Mouse (Mus musculus) MN1 (cell line): ENCODE results near the gene Gm1123.
A peak's percentile ranks its signal among the peaks of the same experiment; 100 is the strongest.

Source experiments
- DNase-seq: peaks from one replicate; pipeline ENCODE4 v3.0.0-alpha.2; 2016; ENCODE audit warnings: low spot score

The Gm1123 gene

DNA sequence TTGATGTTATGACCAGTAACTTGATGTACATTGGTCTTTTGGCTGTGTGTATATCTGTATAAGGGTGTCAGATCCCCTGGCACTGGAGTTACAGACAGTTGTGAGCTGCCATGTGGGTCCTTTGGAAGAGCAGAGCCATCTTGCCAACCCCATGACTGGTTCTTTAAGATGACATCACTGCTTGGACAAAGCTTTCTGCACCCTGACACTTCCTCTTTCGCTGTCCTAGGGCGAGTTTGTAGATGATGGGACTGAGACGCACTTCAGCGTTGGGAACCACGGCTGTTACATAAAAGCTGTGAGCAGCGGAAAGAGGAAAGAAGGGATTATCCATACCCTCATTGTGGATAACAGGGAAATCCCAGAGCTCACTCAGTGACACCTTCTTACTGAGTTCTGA, 34.2 kb downstream of the Gm1123 start:
- DNase-seq = no peak

DNA sequence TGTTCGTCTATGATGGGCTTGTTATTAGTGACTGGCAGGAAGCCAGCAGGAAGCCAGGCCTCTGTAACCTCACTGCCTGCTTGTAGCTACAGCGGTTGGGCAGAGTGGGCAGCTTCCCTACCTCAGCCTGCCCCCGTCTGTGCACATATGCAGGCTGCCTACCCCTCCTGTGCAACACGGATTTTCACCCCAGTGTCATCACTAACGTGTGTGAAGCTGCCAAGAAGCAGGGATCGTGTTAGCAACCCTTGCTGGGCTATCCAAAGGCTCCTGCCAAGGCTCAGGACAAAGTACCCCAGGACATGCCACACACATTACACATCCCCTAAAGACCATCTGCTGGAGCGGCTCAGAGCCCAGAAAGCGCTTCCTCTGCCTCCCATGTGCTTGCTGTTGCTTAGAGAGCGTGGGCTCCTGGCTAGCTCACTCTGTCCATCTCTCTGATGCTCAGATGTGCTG, 35.6 kb downstream of the Gm1123 start:
- DNase-seq = no peak

DNA sequence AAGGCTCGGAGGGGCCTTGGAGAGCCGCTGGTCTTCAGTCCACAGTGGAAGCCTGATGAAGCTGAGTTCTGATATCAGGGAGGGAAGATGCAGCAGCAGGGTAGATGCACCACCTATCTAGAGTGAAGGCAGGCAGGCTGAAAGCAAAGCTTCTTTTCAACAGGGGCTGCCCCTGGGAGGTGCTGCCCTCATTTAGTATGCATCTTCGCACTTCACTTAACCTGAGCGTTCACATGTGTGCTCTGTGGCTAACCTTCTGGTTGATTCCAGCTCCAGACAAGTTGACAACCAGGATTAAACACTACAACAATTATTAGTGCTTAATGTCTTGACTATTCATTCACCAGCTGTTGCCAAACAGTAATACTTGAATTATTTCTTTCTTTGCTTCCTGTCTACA, 41.4 kb downstream of the Gm1123 start:
- no peak for DNase-seq

DNA sequence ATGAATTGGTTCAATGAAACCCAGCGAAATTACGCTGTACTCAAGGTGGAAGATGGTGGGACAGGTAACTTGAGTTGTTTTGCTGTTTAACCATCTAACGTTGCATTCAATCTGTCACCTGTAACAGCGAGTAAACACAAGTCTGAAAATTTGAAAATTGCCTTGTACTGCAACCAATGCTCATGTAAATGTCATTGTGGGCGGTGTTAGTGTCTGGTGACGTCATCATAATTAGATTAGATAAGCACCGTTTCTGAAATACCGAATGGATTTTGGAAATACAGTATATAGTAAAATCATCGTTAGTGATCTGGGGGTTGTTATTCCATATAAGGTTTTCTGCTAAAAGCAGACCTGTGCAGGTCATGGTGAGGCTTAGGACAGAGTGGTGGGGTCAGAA, 48.4 kb downstream of the Gm1123 start:
- peak; percentile 45 for DNase-seq

DNA sequence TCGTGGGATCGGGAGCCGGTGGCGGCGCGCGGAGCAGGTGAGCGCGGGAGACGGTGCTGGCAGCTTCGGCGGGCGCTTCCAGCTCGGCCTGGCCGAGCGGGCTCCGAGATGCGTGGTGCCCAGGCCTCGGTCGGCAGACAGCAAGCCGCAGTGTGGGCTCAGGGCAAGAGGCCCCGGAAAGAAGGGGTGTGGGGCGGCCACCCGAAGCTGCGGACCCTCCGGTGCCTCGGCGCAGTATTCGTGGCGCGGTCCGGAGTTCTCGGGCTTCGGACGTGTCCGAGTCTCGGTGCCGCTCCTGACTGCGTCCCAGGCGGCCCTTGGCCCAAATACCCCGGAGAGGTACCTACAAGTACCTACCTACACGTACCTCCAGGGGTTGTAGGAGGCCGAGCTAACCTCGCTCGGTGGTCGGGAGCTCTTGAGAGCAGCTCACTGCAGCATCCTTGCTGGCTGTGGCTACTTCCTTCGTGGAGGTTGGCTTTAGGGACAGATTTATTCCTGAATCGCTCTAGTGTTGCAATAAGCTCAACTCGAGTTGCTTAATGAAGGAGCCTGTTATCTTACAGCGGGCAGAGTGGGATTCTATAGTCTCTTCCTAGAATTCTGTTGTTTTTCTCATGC, 48.9 kb downstream of the Gm1123 start:
- no peak for DNase-seq

DNA sequence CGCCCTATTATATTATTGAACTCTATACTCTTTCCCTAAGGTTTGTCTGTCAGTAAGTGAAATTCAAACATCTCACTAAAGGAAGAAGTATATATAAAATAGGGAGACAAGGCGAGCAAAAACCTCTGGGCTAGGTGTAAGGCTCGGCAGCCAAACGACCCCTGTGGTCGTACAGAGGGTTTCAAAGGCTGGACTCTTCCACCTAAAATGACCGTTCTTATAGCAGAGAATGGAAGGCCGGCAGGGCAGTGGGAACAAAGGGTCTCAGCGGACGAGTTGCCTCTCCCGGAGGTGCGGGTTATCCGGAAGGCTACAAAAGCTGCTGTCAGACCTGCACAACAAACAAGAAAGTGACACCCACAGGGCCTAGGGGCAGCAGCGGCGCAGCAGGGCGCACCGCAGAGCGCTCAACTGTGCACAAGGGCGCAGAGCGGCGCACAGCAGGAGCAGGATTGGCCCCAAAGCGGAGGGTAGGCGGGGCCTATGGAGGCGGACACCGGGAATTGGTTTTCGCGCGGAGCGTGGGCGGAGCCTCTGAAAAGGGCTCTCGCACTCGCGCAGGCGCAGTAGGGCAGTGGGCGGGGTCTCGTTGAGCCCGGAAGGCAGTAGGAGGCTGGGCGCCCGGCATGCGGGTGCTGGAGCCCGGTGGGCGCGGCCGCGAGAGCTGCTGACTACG, 49.6 kb downstream of the Gm1123 start, which contains the start of gene Faim:
Gene Faim, plus strand, starts transcription at position 574 of the 676 bp plus-strand sequence.
- peak; percentile 99 for DNase-seq

DNA sequence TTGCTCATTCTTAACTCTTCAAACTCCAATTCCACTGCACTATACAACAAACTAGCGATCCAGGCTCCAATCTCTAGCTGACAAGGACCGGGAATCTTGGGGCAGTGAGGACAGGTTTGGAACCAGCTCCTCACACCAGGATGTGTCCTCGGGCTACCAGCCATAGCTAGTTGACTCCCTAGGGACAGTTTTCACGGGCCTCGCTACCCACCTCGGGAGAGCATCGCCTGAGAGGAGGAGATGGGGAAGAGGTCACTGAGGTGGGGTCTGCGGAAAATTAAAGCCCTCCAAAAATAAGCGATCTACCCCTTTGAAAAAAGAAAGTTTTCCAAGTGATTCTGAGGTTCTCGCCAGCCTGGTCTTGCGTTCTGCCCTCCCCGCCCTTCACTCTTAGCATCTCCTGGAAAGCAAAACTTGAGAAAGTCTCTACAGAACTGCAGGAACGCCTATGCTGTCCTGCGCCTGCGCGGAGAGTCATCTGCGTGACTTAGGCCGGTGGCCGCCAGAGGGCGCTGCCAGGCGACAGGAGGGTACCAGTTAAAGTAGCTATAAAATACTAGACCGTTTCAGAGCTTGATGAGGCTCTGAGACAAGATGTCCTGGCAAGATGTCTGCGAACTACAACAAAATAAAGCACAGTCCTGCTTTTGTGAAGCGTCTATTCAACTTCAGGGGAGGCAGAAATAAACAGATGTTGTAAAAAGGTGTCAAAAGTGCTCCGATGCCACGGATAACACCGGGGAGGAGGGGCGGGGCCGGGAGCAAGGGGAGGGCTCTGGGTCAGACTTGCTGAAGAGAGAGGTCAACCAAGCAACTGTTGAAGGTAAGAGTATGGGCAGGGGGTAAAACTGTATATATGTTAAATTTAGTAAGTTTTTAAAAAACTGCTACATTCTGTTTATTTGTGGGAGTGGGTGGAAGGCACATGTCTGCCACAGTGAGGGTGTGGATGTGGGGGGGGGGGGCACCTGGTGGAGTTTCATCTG, 55.8 kb downstream of the Gm1123 start:
- peak; percentile 80 for DNase-seq

DNA sequence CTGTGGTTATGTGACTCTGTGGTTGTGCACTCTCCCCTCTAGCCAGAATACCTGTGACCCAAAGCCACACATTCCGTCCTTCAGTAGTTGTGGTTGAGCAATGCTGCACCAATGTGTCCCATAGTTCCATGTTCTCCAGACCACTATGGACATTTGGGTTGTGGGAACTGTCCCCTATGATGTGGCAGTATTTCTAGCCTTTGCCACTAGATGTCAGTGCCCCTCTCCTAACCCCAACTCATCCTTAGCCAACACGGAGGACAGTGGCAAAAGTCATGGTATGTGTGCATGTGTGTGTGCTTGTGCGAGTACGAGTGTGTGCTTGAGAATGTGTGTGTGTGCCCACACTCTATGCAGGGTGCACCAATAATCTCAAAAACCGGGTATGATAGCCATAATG, 59.0 kb downstream of the Gm1123 start:
- no peak for DNase-seq

DNA sequence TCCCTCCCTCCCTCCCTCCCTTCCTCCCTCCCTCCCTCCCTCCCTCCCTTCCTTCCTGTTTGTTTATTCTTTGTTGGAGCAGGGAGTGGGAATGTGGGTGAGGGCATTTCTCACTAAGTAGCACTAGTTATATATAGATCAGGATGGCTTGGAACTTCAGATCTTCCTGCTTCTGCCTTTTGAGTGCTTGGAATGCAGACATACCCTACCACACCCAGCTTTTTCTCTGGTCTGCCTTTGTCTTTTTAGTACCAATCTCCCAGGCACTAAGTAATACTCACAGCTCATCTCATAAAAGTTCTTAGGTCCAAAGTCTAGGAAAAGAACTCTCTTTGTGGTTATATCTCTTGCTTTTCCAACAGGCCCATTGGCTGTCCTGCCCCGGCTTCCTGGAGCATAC, 59.4 kb downstream of the Gm1123 start:
- no peak for DNase-seq

DNA sequence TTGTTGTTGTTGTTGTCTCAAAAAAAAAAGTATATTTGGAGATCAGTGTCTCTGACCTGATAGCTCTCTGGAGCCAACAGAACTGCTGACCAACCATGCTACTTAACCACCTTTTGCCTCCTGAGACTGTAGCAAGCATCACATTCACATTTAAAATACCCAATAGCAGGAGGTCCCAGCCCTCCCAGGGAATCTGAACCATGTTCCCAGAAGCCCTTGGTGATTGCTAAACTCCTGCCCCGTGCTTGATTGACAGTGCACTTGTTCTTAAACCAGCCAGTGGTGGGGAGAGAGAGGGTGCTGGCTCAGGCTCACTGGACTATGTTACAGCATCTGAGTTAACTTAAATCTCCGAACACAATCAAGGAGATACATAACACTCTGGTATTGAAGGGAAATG, 60.6 kb downstream of the Gm1123 start:
- no peak for DNase-seq

DNA sequence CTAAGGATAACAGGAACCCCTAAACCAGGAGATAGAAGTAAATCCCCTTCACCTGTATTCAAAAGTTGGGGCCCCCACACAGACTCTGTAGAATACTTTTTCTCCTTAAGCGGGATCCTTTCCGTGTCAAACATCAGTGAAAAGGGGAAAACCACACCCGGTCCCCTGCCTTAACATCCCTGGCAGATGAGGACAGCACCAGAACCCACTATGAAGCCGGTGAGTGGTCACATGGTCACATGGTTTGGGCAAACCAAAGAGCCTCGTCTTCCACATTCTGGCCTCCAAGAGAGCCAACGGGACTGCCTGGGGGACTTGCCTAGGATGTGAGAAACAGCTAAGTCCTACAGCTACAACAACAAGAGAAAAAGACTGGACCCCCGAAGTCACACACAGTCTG, 62.0 kb downstream of the Gm1123 start:
- no peak for DNase-seq

DNA sequence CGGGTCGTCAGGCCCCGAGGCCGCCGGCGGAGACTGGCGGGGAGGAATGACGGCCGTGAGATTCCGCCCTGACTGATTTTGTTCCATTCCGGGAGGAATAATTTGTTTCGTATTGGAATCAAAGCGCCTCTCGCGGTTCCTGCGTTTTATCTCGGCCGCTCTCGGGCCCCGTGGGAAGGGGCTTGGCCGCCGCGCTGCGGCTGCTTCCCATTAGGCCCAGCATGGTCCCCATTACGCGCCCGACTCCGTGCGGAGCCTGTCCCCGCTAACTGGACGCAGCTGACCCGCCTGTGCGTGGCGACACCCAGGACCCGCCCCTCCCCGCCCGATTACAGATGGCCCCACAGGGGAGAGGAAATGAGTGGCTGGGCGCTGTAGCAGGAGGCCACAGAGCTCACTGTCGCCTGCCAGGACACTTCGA, 62.4 kb downstream of the Gm1123 start:
- peak; percentile 29 for DNase-seq

DNA sequence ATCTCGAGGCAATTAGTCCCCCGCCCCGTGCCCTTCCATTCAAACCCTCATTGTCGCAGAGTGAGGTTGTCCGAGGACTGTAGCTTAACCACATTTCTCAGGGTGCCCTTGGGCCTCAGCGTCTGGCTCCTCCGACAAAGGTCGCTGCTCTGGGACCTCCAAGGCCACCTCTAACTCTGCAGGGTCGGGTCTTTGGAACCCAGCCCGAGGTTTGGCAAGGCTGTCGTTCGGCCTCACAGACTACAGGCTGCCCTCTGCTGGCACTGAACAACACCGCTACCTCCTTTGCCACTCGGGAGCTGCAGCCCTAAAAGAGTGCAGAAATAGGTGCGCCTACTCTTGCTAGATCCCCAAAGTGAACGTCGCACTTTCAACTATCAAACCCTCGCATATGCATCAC, 70.4 kb downstream of the Gm1123 start:
- DNase-seq = no peak

DNA sequence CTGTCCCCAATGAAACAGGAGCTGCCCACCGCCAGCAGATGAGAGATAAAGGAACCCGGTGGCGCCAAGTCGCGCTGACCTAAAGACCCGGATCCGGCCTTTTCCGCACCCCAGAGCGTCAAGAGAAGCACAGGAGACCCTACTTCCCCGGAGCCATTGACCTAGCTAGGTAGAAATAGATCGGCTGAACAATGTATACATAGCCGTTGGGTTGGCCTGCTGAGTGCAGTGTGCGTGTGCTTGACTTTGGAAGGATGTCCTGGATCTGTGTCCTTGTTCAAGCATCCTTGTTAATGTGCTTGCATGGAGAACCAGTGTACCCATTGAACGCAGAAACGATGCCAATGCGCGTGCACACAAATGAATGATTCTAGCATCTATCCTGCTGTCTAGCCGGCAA, 71.9 kb downstream of the Gm1123 start:
- DNase-seq = no peak

DNA sequence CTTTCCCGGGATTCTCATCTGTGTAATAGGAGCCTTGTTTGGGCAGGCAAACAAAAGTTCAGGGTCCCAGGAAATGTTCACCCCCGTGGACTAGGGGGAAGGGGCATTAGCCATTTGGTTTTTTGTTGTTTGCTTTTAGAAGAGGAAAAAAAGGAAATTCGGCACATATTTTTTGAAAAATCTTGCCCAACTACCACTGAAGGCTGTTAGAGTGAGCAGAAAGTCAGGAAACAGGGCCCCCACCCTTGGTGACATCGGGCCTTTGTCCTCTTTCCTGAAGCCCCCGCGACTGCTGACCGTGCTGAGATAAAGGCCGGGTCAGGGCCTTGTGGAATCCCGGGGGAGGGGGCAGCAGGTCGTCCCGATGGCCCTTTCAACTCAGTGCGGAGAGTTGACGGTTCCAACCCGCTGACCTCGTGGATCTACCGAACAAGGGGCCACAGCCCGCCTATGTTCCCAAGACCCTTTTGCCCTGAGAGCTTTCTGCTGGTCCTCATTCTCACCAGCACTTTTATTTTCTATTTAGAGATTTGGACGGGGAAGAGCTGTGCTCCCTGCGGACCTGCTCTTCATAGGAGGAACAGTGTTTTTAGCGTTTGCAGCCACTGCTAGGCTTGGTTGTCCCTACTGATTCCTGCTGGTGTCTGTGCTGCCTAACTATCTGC, 72.9 kb downstream of the Gm1123 start:
- DNase-seq = no peak

DNA sequence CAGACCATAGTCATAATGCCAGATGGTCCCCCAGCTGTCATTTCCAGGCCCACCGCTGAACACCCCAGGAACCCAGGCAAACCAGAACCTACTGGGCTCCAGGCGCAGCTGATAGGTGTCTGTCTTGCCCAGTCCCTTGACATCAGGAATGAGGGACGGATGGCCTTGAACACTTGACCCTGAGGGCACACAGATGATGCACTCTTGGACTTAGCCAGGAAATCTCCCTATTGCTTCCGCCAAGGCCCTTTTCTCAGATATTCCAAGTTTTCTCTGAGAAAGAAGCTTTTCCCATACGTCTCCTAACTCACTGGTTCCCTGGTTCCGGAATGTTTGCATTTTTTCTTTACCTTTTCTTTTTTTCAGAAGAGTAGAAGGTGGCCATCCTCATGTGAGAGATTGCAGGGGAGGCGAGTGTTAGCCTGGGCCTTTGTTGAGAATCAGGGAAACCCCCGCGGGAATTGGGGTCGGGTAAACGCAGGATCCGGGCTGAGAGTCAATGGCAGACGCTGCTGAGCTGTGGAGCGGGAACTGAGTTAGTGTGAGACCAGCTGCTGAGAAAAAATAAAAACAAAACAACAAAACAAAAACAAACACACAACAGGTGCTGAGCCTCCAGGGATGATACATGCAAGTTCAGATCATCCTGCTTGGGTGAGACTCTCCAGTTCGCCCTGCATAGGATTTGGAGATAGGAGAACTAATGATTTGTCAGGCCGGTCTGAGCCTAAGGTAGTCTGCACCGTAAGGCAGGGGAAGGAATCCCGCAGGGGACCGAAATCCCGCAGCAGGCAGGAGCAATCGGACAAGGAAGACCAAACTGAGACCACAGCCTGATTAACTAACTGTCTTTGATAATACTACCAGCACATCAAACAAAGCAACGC, 73.7 kb downstream of the Gm1123 start:
- DNase-seq = no peak

DNA sequence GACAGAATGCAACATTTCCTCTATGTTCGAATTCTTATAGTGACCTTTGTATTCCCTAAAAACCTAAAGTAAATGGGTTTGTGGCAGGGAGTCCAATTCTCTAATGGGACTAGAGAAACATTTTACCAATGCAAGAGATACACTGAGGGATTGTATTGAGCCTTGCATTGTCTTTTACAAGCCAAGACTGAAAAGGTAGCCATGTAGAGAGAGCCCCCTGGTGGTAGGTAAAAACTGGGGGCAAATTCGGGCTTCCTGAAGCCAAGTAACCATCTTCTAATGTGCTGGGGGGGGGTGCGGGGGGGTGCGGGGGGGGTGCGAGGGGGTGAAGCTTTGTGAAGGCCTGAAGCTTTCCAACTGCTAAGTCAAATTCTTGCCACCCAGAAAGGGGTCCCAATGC, 75.2 kb downstream of the Gm1123 start:
- DNase-seq = no peak

DNA sequence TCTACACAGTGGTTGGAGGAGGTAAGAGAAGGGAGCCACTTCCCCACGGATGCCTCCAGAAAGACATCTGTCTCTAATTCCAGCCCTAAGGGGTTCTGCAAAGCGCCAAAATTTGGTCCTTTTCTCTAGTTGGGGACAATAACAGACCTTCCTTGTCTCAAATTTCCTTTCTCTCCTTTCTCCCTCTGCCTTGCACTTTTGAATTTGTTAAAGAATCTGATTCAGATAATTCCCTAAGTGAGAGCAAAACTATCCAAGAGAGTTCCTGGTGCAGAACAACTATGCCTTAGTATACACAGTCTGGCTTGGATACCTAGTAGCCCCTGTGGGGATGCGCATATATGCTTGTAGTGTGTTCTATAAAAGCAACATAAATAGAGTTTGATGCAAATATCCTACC, 75.7 kb downstream of the Gm1123 start:
- no peak for DNase-seq

DNA sequence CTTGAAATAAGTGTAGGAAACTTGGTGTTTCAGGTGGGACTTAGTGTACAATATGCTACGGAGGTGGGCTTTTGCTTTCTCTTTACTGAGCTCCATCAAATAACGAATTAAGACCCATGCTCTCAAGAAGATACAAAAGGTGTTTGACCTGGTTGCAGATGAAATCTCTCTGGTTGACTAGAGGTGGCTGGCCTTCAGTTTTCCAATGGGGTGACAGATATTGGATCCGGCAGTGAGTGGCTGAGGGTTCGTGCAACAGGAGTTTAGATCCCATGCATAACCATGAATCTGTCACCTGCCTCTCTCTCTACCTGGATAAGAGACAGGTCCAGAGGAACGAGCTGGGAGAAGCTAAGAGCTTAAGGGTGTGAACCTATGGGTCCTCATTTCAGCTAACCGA, 76.9 kb downstream of the Gm1123 start:
- no peak for DNase-seq

DNA sequence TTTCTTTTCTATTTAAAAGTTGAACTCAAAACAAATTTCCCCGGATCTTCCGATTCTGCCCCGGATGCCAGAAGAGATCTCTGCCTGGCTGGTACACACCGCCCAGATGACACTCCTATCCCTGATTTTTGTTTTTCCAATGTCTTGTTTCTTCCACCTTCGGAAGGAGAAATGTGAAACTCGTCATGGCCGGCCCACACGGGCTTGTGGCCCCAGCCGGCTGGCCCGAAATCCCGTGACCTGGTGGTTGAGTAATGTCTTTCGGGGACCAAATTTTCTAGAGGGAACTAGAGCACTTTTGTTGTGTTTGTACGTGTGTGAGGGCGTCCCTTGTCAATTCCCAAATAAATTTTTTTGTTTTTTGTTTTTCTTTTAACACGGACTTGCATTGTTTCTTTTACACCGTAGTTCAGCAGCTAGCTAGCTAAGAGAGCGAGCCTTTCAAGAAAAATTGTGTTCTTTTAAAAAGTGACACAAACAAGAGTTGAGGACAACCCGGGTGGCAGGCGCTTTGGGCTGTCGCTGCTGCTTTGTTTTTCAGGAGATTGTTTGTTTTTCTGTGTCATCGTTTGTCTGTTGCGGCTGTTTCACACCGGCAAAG, 77.7 kb downstream of the Gm1123 start:
- no peak for DNase-seq
